Mouse (Mus musculus) limb, embryonic 13.5 days (tissue): ENCODE results near the gene Xylt1. TPM values are rescaled to one million over a fixed set of nuclear protein-coding genes. Genes with fewer than 3 reads are reported as not detected.

Experiments
- ATAC-seq: fragments of 200-750 bp; cut with Nextera tagmentation; 2 replicates; pipeline ENCODE4 v1.8.0; 2017; ENCODE audit warnings: low read depth, moderate number of reproducible peaks, moderate TSS enrichment; ENCODE audit not compliant: low FRiP score
- H3K27ac ChIP-seq: fragments of 300-500 bp; sonication (generic); 2 replicates; pipeline ENCODE4 v1.5.1; 2015; ENCODE audit warnings: inconsistent platforms, mild to moderate bottlenecking, moderate library complexity
- H3K27me3 ChIP-seq: fragments of 300-500 bp; sonication (generic); 2 replicates; pipeline ENCODE4 v1.6.1; 2015; ENCODE audit warnings: mild to moderate bottlenecking, inconsistent platforms
- H3K36me3 ChIP-seq: fragments of 300-500 bp; sonication (generic); 2 replicates; pipeline ENCODE4 v1.6.1; 2015; ENCODE audit warnings: inconsistent platforms, mild to moderate bottlenecking, moderate library complexity
- H3K4me1 ChIP-seq: fragments of 300-500 bp; sonication (generic); 2 replicates; pipeline ENCODE4 v1.6.1; 2015; ENCODE audit warnings: inconsistent platforms
- H3K4me2 ChIP-seq: fragments of 300-500 bp; sonication (generic); replicated peaks from 2 replicates; pipeline ENCODE4 v1.6.1; 2015; ENCODE audit warnings: inconsistent platforms, mild to moderate bottlenecking, moderate library complexity
- H3K4me3 ChIP-seq: fragments of 300-500 bp; sonication (generic); 2 replicates; pipeline ENCODE4 v1.5.1; 2015; ENCODE audit warnings: moderate library complexity, mild to moderate bottlenecking, inconsistent platforms
- H3K9ac ChIP-seq: fragments of 300-500 bp; sonication (generic); 2 replicates; pipeline ENCODE4 v1.6.1; 2015; ENCODE audit warnings: mild to moderate bottlenecking, inconsistent platforms
- H3K9me3 ChIP-seq: fragments of 300-500 bp; sonication (generic); 2 replicates; pipeline ENCODE4 v1.6.1; 2016; ENCODE audit warnings: inconsistent platforms
- WGBS: fragments of 180-500 bp; shearing (Covaris S2); methylation state at CpG from one replicate; pipeline ENCODE4 v1.1.7; 2015; 5-methylcytosine and 5-hydroxymethylcytosine counted together
- polyA plus RNA-seq: library from polyadenylated mRNA; unstranded; fragments of >200 nt; fragmentation: Nextera tagmentation; extraction: Ambion mirVana; gene quantifications from 2 replicates; pipeline ENCODE4 v1.2.1, GENCODE M21; 2015

The Xylt1 gene
- polyA plus RNA-seq, 1 experiment from 2014 or later = 2.7 TPM

GRCm38 (mm10) chr7:117563939-117564499 lies 183.2 kb downstream of the Xylt1 start:
- Histone ChIP-seq H3K4me2 (no peak overlapping the region), H3K9ac (no peak overlapping the region), H3K27ac (no peak overlapping the region), H3K36me3 (no peaks in the 10 kb centered on the region), H3K9me3 (no peaks in the 10 kb centered on the region), H3K4me1 (no peaks in the 10 kb centered on the region), H3K4me3 (no peak overlapping the region), H3K27me3 (no peaks in the 10 kb centered on the region)
- 78% methylated on average over 9 of the region's 9 CpGs for WGBS
- ATAC-seq = no peak

- H3K4me1 ChIP-seq = no peaks in the 10 kb centered on the region
- WGBS = 79% methylated on average over 4 of the region's 4 CpGs
Observed at GRCm38 (mm10) chr7:117564627-117565026, 183.8 kb downstream of the Xylt1 start.

GRCm38 (mm10) chr7:117566115-117566514 lies 185.3 kb downstream of the Xylt1 start:
- Histone ChIP-seq H3K27me3 (no peaks in the 10 kb centered on the region), H3K27ac (no peak overlapping the region), H3K36me3 (no peaks in the 10 kb centered on the region), H3K4me1 (0 out of 2 replicates have a peak, but pooled peaks cover 5% of the 10 kb centered on the region), H3K9ac (no peak overlapping the region), H3K4me2 (no peak overlapping the region), H3K9me3 (no peaks in the 10 kb centered on the region), H3K4me3 (no peak overlapping the region)
- ATAC-seq = no peak
- WGBS = 80% methylated on average over 2 of the region's 2 CpGs

More at GRCm38 (mm10) chr7:117564627-117565026, 183.8 kb downstream of the Xylt1 start:
- Histone ChIP-seq H3K27ac (no peak overlapping the region), H3K36me3 (no peaks in the 10 kb centered on the region), H3K4me2 (no peak overlapping the region), H3K9me3 (no peaks in the 10 kb centered on the region), H3K4me3 (no peak overlapping the region), H3K27me3 (no peaks in the 10 kb centered on the region), H3K9ac (no peak overlapping the region)
- ATAC-seq = no peak

GRCm38 (mm10) chr7:117566833-117567232 lies 186.1 kb downstream of the Xylt1 start:
- no peak overlapping the region for H3K4me2 ChIP-seq
- H3K9ac ChIP-seq = no peak overlapping the region
- H3K4me3 ChIP-seq = no peak overlapping the region
- 62% methylated on average over 1 of the region's 1 CpGs for WGBS
- no peaks in the 10 kb centered on the region for H3K27me3 ChIP-seq
- ATAC-seq = no peak
- H3K36me3 ChIP-seq = no peaks in the 10 kb centered on the region
- no peaks in the 10 kb centered on the region for H3K9me3 ChIP-seq
- H3K4me1 ChIP-seq = peaks cover 11% of the 10 kb centered on the region; the same call in 1 of the 2 replicates
- H3K27ac ChIP-seq = no peak overlapping the region

- H3K4me2 ChIP-seq = no peak overlapping the region
- H3K4me3 ChIP-seq = no peak overlapping the region
- no peaks in the 10 kb centered on the region for H3K9me3 ChIP-seq
- WGBS = 68% methylated on average over 5 of the region's 5 CpGs
- peaks cover 13% of the 10 kb centered on the region for H3K4me1 ChIP-seq
- no peak for ATAC-seq
- H3K9ac ChIP-seq = no peak overlapping the region
- H3K27ac ChIP-seq = no peak overlapping the region
- H3K27me3 ChIP-seq = no peaks in the 10 kb centered on the region
- H3K36me3 ChIP-seq = no peaks in the 10 kb centered on the region
Observed at GRCm38 (mm10) chr7:117567252-117567651, 186.5 kb downstream of the Xylt1 start.

- Histone ChIP-seq H3K9ac (no peak overlapping the region), H3K27ac (no peak overlapping the region), H3K9me3 (no peaks in the 10 kb centered on the region), H3K36me3 (no peaks in the 10 kb centered on the region), H3K4me2 (no peak overlapping the region), H3K4me1 (peaks cover 13% of the 10 kb centered on the region), H3K27me3 (no peaks in the 10 kb centered on the region), H3K4me3 (no peak overlapping the region)
- 61% methylated on average over 11 of the region's 11 CpGs for WGBS
- ATAC-seq = no peak
Observed at GRCm38 (mm10) chr7:117567653-117568340, 187.0 kb downstream of the Xylt1 start.

GRCm38 (mm10) chr7:117571131-117571530 lies 190.4 kb downstream of the Xylt1 start:
- Histone ChIP-seq H3K27me3 (no peaks in the 10 kb centered on the region), H3K9ac (no peak overlapping the region), H3K4me3 (no peak overlapping the region), H3K9me3 (no peaks in the 10 kb centered on the region), H3K4me2 (no peak overlapping the region), H3K27ac (no peak overlapping the region), H3K4me1 (peaks cover 18% of the 10 kb centered on the region), H3K36me3 (no peaks in the 10 kb centered on the region)
- no peak for ATAC-seq
- WGBS = 87% methylated on average over 2 of the region's 2 CpGs

GRCm38 (mm10) chr7:117571713-117572112 lies 190.9 kb downstream of the Xylt1 start:
- 60% methylated on average over 5 of the region's 5 CpGs for WGBS
- no peak overlapping the region for H3K27ac ChIP-seq
- ATAC-seq = no peak

GRCm38 (mm10) chr7:117573170-117573569 lies 192.4 kb downstream of the Xylt1 start:
- H3K4me2 ChIP-seq = no peak overlapping the region
- H3K9me3 ChIP-seq = no peaks in the 10 kb centered on the region
- H3K36me3 ChIP-seq = no peaks in the 10 kb centered on the region
- H3K27ac ChIP-seq = no peak overlapping the region
- peaks cover 18% of the 10 kb centered on the region for H3K4me1 ChIP-seq
- no peak overlapping the region for H3K4me3 ChIP-seq
- H3K9ac ChIP-seq = no peak overlapping the region
- ATAC-seq = no peak
- WGBS = 46% methylated on average over 6 of the region's 6 CpGs
- no peaks in the 10 kb centered on the region for H3K27me3 ChIP-seq

More at GRCm38 (mm10) chr7:117571713-117572112, 190.9 kb downstream of the Xylt1 start:
- Histone ChIP-seq H3K27me3 (no peaks in the 10 kb centered on the region), H3K36me3 (no peaks in the 10 kb centered on the region), H3K9ac (no peak overlapping the region), H3K4me2 (no peak overlapping the region), H3K9me3 (no peaks in the 10 kb centered on the region), H3K4me1 (peaks cover 18% of the 10 kb centered on the region), H3K4me3 (no peak overlapping the region)

- Histone ChIP-seq H3K36me3 (no peaks in the 10 kb centered on the region), H3K4me2 (no peak overlapping the region), H3K4me1 (peaks cover 22% of the 10 kb centered on the region), H3K4me3 (no peak overlapping the region), H3K9ac (no peak overlapping the region), H3K27me3 (no peaks in the 10 kb centered on the region), H3K9me3 (no peaks in the 10 kb centered on the region), H3K27ac (no peak overlapping the region)
- ATAC-seq = no peak
- WGBS = 49% methylated on average over 4 of the region's 4 CpGs
Observed at GRCm38 (mm10) chr7:117575417-117575816, 194.6 kb downstream of the Xylt1 start.

GRCm38 (mm10) chr7:117577035-117577434 lies 196.3 kb downstream of the Xylt1 start:
- Histone ChIP-seq H3K9me3 (no peaks in the 10 kb centered on the region), H3K27me3 (no peaks in the 10 kb centered on the region), H3K4me2 (no peak overlapping the region), H3K9ac (no peak overlapping the region), H3K4me3 (no peak overlapping the region), H3K36me3 (no peaks in the 10 kb centered on the region), H3K4me1 (peaks cover 10% of the 10 kb centered on the region), H3K27ac (no peak overlapping the region)
- 94% methylated on average over 6 of the region's 6 CpGs for WGBS
- ATAC-seq = no peak

GRCm38 (mm10) chr7:117585164-117585563 lies 204.4 kb downstream of the Xylt1 start:
- Histone ChIP-seq H3K9ac (no peak overlapping the region), H3K4me3 (no peak overlapping the region), H3K36me3 (no peaks in the 10 kb centered on the region), H3K4me1 (peaks cover 10% of the 10 kb centered on the region), H3K27ac (no peak overlapping the region), H3K9me3 (no peaks in the 10 kb centered on the region), H3K4me2 (no peak overlapping the region), H3K27me3 (no peaks in the 10 kb centered on the region)
- no peak for ATAC-seq
- 60% methylated on average over 5 of the region's 5 CpGs for WGBS

GRCm38 (mm10) chr7:117586811-117587210 lies 206.0 kb downstream of the Xylt1 start:
- no peaks in the 10 kb centered on the region for H3K9me3 ChIP-seq
- no peaks in the 10 kb centered on the region for H3K36me3 ChIP-seq
- no peak overlapping the region for H3K27ac ChIP-seq
- no peaks in the 10 kb centered on the region for H3K27me3 ChIP-seq
- H3K4me3 ChIP-seq = no peak overlapping the region
- H3K9ac ChIP-seq = no peak overlapping the region
- H3K4me1 ChIP-seq = peaks cover 10% of the 10 kb centered on the region
- H3K4me2 ChIP-seq = no peak overlapping the region
- ATAC-seq = no peak
